Comparison of ENCODE assay signal across 11 mouse cellular contexts in the genomic region with DNA sequence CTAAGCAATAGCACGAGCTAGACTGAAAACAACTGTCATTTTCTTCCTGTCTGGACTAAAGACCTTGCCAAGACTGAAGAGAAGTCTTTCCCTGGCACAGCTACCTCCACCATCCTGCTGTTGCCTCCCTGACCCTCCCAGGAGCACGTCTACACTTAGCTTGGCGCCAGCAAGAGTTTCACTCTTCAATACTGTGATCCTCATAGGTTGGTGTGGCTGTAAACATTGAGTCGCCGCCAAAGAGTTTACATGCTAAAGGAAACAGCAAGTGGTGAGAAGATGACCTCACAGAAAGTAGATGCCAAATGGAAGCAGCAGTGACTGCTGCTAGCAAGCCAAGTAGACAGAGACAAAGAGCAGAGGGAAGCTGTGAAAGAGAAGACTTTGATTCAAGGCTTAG.
A peak's percentile ranks its signal among the peaks of the same experiment; 100 is the strongest.
DNase-seq lines count a peak whose midpoint lies in the region; ATAC-seq and TF ChIP-seq lines count a peak whose summit lies in the region.
"Had no signal": no experiment of that assay in that cellular context is flagged by ENCODE, and none has a peak within 500 bp of the region (broad histone marks: within the 10 kb centered on the region; RNA-seq: fewer than 3 reads in every experiment).

No protein-coding gene starts in this region.

- H3K27me3 ChIP-seq in forebrain, embryonic 14.5 days (replicated peaks; ENCODE audit: control insufficient read depth, insufficient read depth, low read length), result no peaks in the 10 kb centered on the region
- no peaks in the 10 kb centered on the region for H3K27me3 ChIP-seq in forebrain, embryonic 10.5 days (ENCODE audit: poor library complexity, severe bottlenecking)
- no peaks in the 10 kb centered on the region for H3K27me3 ChIP-seq in liver, adult 2 months (ENCODE audit: control insufficient read depth, insufficient read depth, low read length)
- H3K27me3 ChIP-seq in liver, embryonic 12.5 days (replicated peaks), result no peaks in the 10 kb centered on the region
- H3K27me3 ChIP-seq in intestine, embryonic 16.5 days (replicated peaks; ENCODE audit: control insufficient read depth, insufficient read depth, low read length), result no peaks in the 10 kb centered on the region
- H3K27me3 ChIP-seq: forebrain, embryonic 12.5 days had no signal

- H3K4me3 ChIP-seq in forebrain, embryonic 14.5 days (ENCODE audit: low read depth, low read length), result no peak overlapping the region
- no peak overlapping the region for H3K4me3 ChIP-seq in forebrain, embryonic 10.5 days
- H3K4me3 ChIP-seq in liver, adult 2 months (ENCODE audit: insufficient read depth, low read depth, low read length), result no peak overlapping the region
- no peak overlapping the region for H3K4me3 ChIP-seq in liver, embryonic 12.5 days
- H3K4me3 ChIP-seq in intestine, embryonic 16.5 days (ENCODE audit: low read length), result no peak overlapping the region
- H3K4me3 ChIP-seq: forebrain, embryonic 12.5 days had no signal

- no peak for ATAC-seq in forebrain, embryonic 14.5 days
- no peak for ATAC-seq in liver, embryonic 12.5 days
- ATAC-seq in intestine, embryonic 16.5 days, result no peak

- 77% methylated on average over 5 of the region's 5 CpGs for WGBS in forebrain, embryonic 14.5 days
- 89% methylated on average over 5 of the region's 5 CpGs for WGBS in forebrain, embryonic 10.5 days
- 66% methylated on average over 5 of the region's 5 CpGs for WGBS in liver, adult 2 months
- 43% methylated on average over 5 of the region's 5 CpGs for WGBS in liver, embryonic 12.5 days (ENCODE audit: insufficient replicate concordance)
- WGBS in intestine, embryonic 16.5 days, result 53% methylated on average over 5 of the region's 5 CpGs

- no peaks in the 10 kb centered on the region for H3K79me2 ChIP-seq in liver, adult 2 months (ENCODE audit: control insufficient read depth, insufficient read depth, low read length)

- H3K4me2 ChIP-seq in forebrain, embryonic 14.5 days (ENCODE audit: low read length), result no peak overlapping the region
- H3K4me2 ChIP-seq in liver, embryonic 12.5 days, result no peak overlapping the region
- H3K4me2 ChIP-seq in intestine, embryonic 16.5 days (ENCODE audit: low read depth, low read length), result no peak overlapping the region
- H3K4me2 ChIP-seq: forebrain, embryonic 12.5 days had no signal

- TF ChIP-seq POLR2A in liver, adult 2 months (IDR thresholded peaks at IDR 0.05; ENCODE audit: extremely low read depth, insufficient read depth, low read length), result no peak

- intact Hi-C loops in heart, postnatal 14 days (cut with DNase I), result no loop called here
- intact Hi-C loops in left cerebral cortex, postnatal 10 days (cut with DNase I), result no loop called here

- no peaks in the 10 kb centered on the region for H3K9me3 ChIP-seq in forebrain, embryonic 14.5 days (replicated peaks; ENCODE audit: control insufficient read depth, low read length)
- H3K9me3 ChIP-seq in forebrain, embryonic 10.5 days, result no peaks in the 10 kb centered on the region
- H3K9me3 ChIP-seq in liver, embryonic 12.5 days (replicated peaks), result no peaks in the 10 kb centered on the region
- no peaks in the 10 kb centered on the region for H3K9me3 ChIP-seq in intestine, embryonic 16.5 days (ENCODE audit: control insufficient read depth, low read length)
- H3K9me3 ChIP-seq: forebrain, embryonic 12.5 days had no signal

- H3K27ac ChIP-seq in forebrain, embryonic 14.5 days (ENCODE audit: low read depth, low read length), result no peak overlapping the region
- H3K27ac ChIP-seq in forebrain, embryonic 10.5 days, result no peak overlapping the region
- H3K27ac ChIP-seq in liver, adult 2 months (replicated peaks; ENCODE audit: insufficient read depth, low read depth, low read length), result no peak overlapping the region
- H3K27ac ChIP-seq in liver, embryonic 12.5 days, result no peak overlapping the region
- H3K27ac ChIP-seq in intestine, embryonic 16.5 days (ENCODE audit: low read length), result no peak overlapping the region
- H3K27ac ChIP-seq: forebrain, embryonic 12.5 days had no signal

- DNase-seq in forebrain, embryonic 14.5 days (ENCODE audit: low spot score), result peak; percentile 26
- DNase-seq in forebrain, embryonic 10.5 days (ENCODE audit: extremely low spot score, low spot score), result no peak
- DNase-seq in liver, adult 2 months (ENCODE audit: extremely low read depth, low read depth, low spot score), result peak; percentile 10
- peak; percentile 22 to 45 for DNase-seq in heart, postnatal 14 days
- DNase-seq in skeletal muscle tissue, adult 2 months (ENCODE audit: low read depth, low spot score), result peak; percentile 33
- no peak for DNase-seq in left cerebral cortex, postnatal 10 days (ENCODE audit: extremely low spot score in 1 of 2, low spot score in 2 of 2)
- DNase-seq: embryo, embryonic 11 days; thymus, postnatal 36 days had no signal

- no peak overlapping the region for H3K9ac ChIP-seq in forebrain, embryonic 14.5 days (ENCODE audit: low read length)
- H3K9ac ChIP-seq in liver, adult 2 months (ENCODE audit: low read depth, low read length), result no peak overlapping the region
- H3K9ac ChIP-seq in liver, embryonic 12.5 days, result no peak overlapping the region
- no peak overlapping the region for H3K9ac ChIP-seq in intestine, embryonic 16.5 days (ENCODE audit: low read depth, low read length)
- H3K9ac ChIP-seq: forebrain, embryonic 12.5 days had no signal

- no peak for TF ChIP-seq CTCF in liver, adult 2 months (IDR thresholded peaks at IDR 0.05; ENCODE audit: low read depth, low read length)

- H3K36me3 ChIP-seq in forebrain, embryonic 14.5 days (ENCODE audit: control insufficient read depth, insufficient read depth, low read length), result no peaks in the 10 kb centered on the region
- H3K36me3 ChIP-seq in forebrain, embryonic 10.5 days (replicated peaks), result no peaks in the 10 kb centered on the region
- no peaks in the 10 kb centered on the region for H3K36me3 ChIP-seq in liver, adult 2 months (ENCODE audit: control insufficient read depth, insufficient read depth, low read length)
- H3K36me3 ChIP-seq in liver, embryonic 12.5 days, result no peaks in the 10 kb centered on the region
- no peaks in the 10 kb centered on the region for H3K36me3 ChIP-seq in intestine, embryonic 16.5 days (ENCODE audit: control insufficient read depth, insufficient read depth, low read length)
- H3K36me3 ChIP-seq: forebrain, embryonic 12.5 days had no signal

- H3K4me1 ChIP-seq in forebrain, embryonic 14.5 days (ENCODE audit: control insufficient read depth, insufficient read depth, low read length), result no peaks in the 10 kb centered on the region
- no peaks in the 10 kb centered on the region for H3K4me1 ChIP-seq in forebrain, embryonic 10.5 days
- no peaks in the 10 kb centered on the region for H3K4me1 ChIP-seq in liver, adult 2 months (ENCODE audit: control insufficient read depth, insufficient read depth, low read length)
- H3K4me1 ChIP-seq in liver, embryonic 12.5 days, result no peaks in the 10 kb centered on the region
- H3K4me1 ChIP-seq in intestine, embryonic 16.5 days (ENCODE audit: control insufficient read depth, insufficient read depth, low read length), result no peaks in the 10 kb centered on the region
- H3K4me1 ChIP-seq: forebrain, embryonic 12.5 days had no signal

Comparison
In these comparisons a context has a peak if more than half of its experiments do, and no peak if none do; other contexts are left out.
1. DNase-seq: peak in forebrain, embryonic 14.5 days (single experiment), liver, adult 2 months (single experiment), heart, postnatal 14 days (2 of 2) and skeletal muscle tissue, adult 2 months (single experiment); none in forebrain, embryonic 10.5 days (single experiment) and left cerebral cortex, postnatal 10 days (0 of 2).